Mouse (Mus musculus) MEL (cell line): ENCODE results near the gene Gm11444. TPM values are rescaled to one million over a fixed set of nuclear protein-coding genes. Genes with fewer than 3 reads are reported as not detected.

Source experiments
- DNase-seq: peaks from one replicate; pipeline ENCODE4 v3.0.0; 2011; ENCODE audit warnings: low read depth, low spot score
- H3K27ac ChIP-seq: 2 replicates; pipeline ENCODE4 v1.5.1; 2012; ENCODE audit warnings: low read depth, mild to moderate bottlenecking, control low read depth, low read length, moderate library complexity; ENCODE audit not compliant: control insufficient read depth
- H3K27me3 ChIP-seq, 2 experiments: fragments of 150-350 bp in 1 of 2; sonication (generic) in 1 of 2; 2 replicates each; pipeline ENCODE4 v1.6.1; 2012; ENCODE audit warnings: low read length in 2 of 2, mild to moderate bottlenecking in 2 of 2, improper control_type of control experiment in 1 of 2, moderate library complexity in 1 of 2; ENCODE audit not compliant: insufficient read depth in 2 of 2, control insufficient read depth in 1 of 2
- H3K36me3 ChIP-seq, 2 experiments: 2 replicates each; pipeline ENCODE4 v1.6.1; 2012 to 2014; ENCODE audit warnings: low read length in 2 of 2, improper control_type of control experiment in 1 of 2, inconsistent platforms in 1 of 2, mild to moderate bottlenecking in 1 of 2; ENCODE audit not compliant: insufficient read depth in 2 of 2, control insufficient read depth in 1 of 2
- H3K4me1 ChIP-seq, 2 experiments: fragments of 150-350 bp in 1 of 2; sonication (generic) in 1 of 2; 2 replicates each; pipeline ENCODE4 v1.6.1; 2012; ENCODE audit warnings: low read length in 2 of 2, improper control_type of control experiment in 1 of 2, mild to moderate bottlenecking in 1 of 2; ENCODE audit not compliant: insufficient read depth in 2 of 2, control insufficient read depth in 1 of 2
- H3K4me3 ChIP-seq, 2 experiments: fragments of 150-350 bp in 1 of 2; sonication (generic) in 1 of 2; 2 replicates each; pipeline ENCODE4 v1.5.1; 2012; ENCODE audit warnings: low read depth in 2 of 2, low read length in 2 of 2, mild to moderate bottlenecking in 2 of 2, moderate library complexity in 2 of 2, control low read depth in 1 of 2, improper control_type of control experiment in 1 of 2; ENCODE audit not compliant: control insufficient read depth in 1 of 2, insufficient read depth in 1 of 2
- H3K79me2 ChIP-seq: 2 replicates; pipeline ENCODE4 v1.6.1; 2012; ENCODE audit warnings: mild to moderate bottlenecking, low read length, moderate library complexity; ENCODE audit not compliant: control insufficient read depth, poor library complexity, insufficient read depth
- H3K9ac ChIP-seq: 2 replicates; pipeline ENCODE4 v1.6.1; 2012; ENCODE audit warnings: low read depth, mild to moderate bottlenecking, control low read depth, low read length, moderate library complexity; ENCODE audit not compliant: control insufficient read depth, poor library complexity, severe bottlenecking
- H3K9me3 ChIP-seq: fragments of 150-350 bp; sonication (generic); replicated peaks from 2 replicates; pipeline ENCODE4 v1.6.1; 2012; ENCODE audit warnings: mild to moderate bottlenecking, low read length, improper control_type of control experiment, moderate library complexity; ENCODE audit not compliant: insufficient read depth
- BHLHE40 ChIP-seq: IDR thresholded peaks from 2 replicates; pipeline ENCODE4 v1.6.1; 2012; ENCODE audit warnings: low read depth, mild to moderate bottlenecking, inconsistent platforms, low read length, improper control_type of control experiment, borderline replicate concordance
- CHD1 ChIP-seq: IDR thresholded peaks from 2 replicates; pipeline ENCODE4 v1.6.1; 2012; ENCODE audit warnings: low read depth, mild to moderate bottlenecking, inconsistent platforms, low read length, improper control_type of control experiment
- ELF1 ChIP-seq: IDR thresholded peaks from 2 replicates; pipeline ENCODE4 v1.6.1; 2014; ENCODE audit warnings: low read depth, mild to moderate bottlenecking, inconsistent platforms, low read length, improper control_type of control experiment, moderate library complexity
- EP300 ChIP-seq, 2 experiments: IDR thresholded peaks; 2 replicates each; pipeline ENCODE4 v1.6.1; 2011; ENCODE audit warnings: improper control_type of control experiment in 2 of 2, low read length in 2 of 2, low read depth in 1 of 2, mild to moderate bottlenecking in 1 of 2
- ETS1 ChIP-seq: IDR thresholded peaks from 2 replicates; pipeline ENCODE4 v1.6.1; 2012; ENCODE audit warnings: low read depth, mild to moderate bottlenecking, inconsistent platforms, low read length, improper control_type of control experiment, moderate library complexity
- GABPA ChIP-seq: IDR thresholded peaks from 2 replicates; pipeline ENCODE4 v1.6.1; 2012; ENCODE audit warnings: low read depth, mild to moderate bottlenecking, inconsistent platforms, low read length, improper control_type of control experiment, moderate library complexity
- GATA1 ChIP-seq: IDR thresholded peaks from 2 replicates; pipeline ENCODE4 v1.6.1; 2011; ENCODE audit warnings: low read depth, low read length, improper control_type of control experiment
- MAFK ChIP-seq: IDR thresholded peaks from 2 replicates; pipeline ENCODE4 v1.6.1; 2011; ENCODE audit warnings: low read depth, mild to moderate bottlenecking, low read length, improper control_type of control experiment, borderline replicate concordance
- MAX ChIP-seq: IDR thresholded peaks from 2 replicates; pipeline ENCODE4 v1.6.1; 2011; ENCODE audit warnings: low read length, improper control_type of control experiment
- MAZ ChIP-seq: IDR thresholded peaks from 2 replicates; pipeline ENCODE4 v1.6.1; 2012; ENCODE audit warnings: low read depth, mild to moderate bottlenecking, inconsistent platforms, low read length, improper control_type of control experiment
- MYC ChIP-seq: IDR thresholded peaks from 2 replicates; pipeline ENCODE4 v1.6.1; 2011; ENCODE audit warnings: low read depth, mild to moderate bottlenecking, low read length, improper control_type of control experiment, moderate library complexity
- NELFE ChIP-seq: IDR thresholded peaks from 2 replicates; pipeline ENCODE4 v1.6.1; 2011; ENCODE audit warnings: low read depth, low read length, improper control_type of control experiment
- POLR2AphosphoS2 ChIP-seq: IDR thresholded peaks from 2 replicates; pipeline ENCODE4 v1.6.1; 2011; ENCODE audit warnings: low read length, improper control_type of control experiment
- RCOR1 ChIP-seq: IDR thresholded peaks from 2 replicates; pipeline ENCODE4 v1.6.1; 2012; ENCODE audit warnings: low read depth, mild to moderate bottlenecking, inconsistent platforms, low read length, improper control_type of control experiment
- SIN3A ChIP-seq: IDR thresholded peaks from 2 replicates; pipeline ENCODE4 v1.6.1; 2012; ENCODE audit warnings: low read length, improper control_type of control experiment, inconsistent platforms
- SMC3 ChIP-seq: IDR thresholded peaks from 2 replicates; pipeline ENCODE4 v1.6.1; 2011; ENCODE audit warnings: low read depth, low read length, improper control_type of control experiment
- TAL1 ChIP-seq: IDR thresholded peaks from 2 replicates; pipeline ENCODE4 v1.6.1; 2012; ENCODE audit warnings: mild to moderate bottlenecking, inconsistent platforms, low read length, moderate library complexity, mixed read lengths
- TBP ChIP-seq: IDR thresholded peaks from 2 replicates; pipeline ENCODE4 v1.8.0; 2011; ENCODE audit warnings: low read depth, low read length, improper control_type of control experiment
- UBTF ChIP-seq: IDR thresholded peaks from 2 replicates; pipeline ENCODE4 v1.6.1; 2012; ENCODE audit warnings: low read depth, mild to moderate bottlenecking, inconsistent platforms, low read length, improper control_type of control experiment, moderate library complexity, borderline replicate concordance; ENCODE audit not compliant: insufficient read depth
- ZKSCAN1 ChIP-seq: IDR thresholded peaks from 2 replicates; pipeline ENCODE4 v1.6.1; 2012; ENCODE audit warnings: low read depth, mild to moderate bottlenecking, inconsistent platforms, low read length, improper control_type of control experiment, moderate library complexity
- ZNF384 ChIP-seq: IDR thresholded peaks from 2 replicates; pipeline ENCODE4 v1.6.1; 2012; ENCODE audit warnings: low read depth, mild to moderate bottlenecking, inconsistent platforms, low read length, improper control_type of control experiment
- polyA plus RNA-seq, 2 experiments: library from polyadenylated mRNA; stranded (reverse) in 1 of 2; unstranded in 1 of 2; fragments of >175 nt in 1 of 2; fragments of >200 nt in 1 of 2; gene quantifications; 2 replicates each; pipeline versions ENCODE4 v1.2.1 to v1.2.4; 2012; ENCODE audit warnings: low replicate concordance in 2 of 2, low read depth in 1 of 2; ENCODE audit not compliant: insufficient read length in 2 of 2, insufficient read depth in 1 of 2, missing spikeins in 1 of 2
- total RNA-seq: library from RNA; depleted of rRNA; stranded (reverse); fragments of 300-350 nt; gene quantifications from 2 replicates; pipeline ENCODE4 v1.2.3, GENCODE M21; 2012

Gm11444 gene
- total and polyA plus RNA-seq, 3 experiments: 0.21 TPM; not detected in 2

DNA sequence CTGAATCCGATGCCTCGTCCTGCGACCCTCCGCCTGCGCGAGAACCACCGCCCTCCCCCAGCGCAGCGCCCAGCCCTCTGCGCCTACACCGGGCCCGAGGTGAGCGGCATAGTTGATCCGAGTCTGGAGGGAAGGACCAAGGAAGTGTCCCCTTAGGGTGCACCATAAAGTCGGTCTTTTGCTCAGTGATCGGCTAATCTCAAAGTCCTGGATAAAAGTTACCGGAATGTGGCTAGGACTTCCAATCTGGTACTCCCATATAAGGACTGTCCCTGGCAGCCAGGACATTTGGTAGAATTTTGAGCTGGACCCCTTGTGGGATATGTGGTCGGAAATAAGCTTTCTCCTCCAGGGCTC lies 12.9 kb downstream of the Gm11444 start (continued):
- TF ChIP-seq MAZ: no peak

DNA sequence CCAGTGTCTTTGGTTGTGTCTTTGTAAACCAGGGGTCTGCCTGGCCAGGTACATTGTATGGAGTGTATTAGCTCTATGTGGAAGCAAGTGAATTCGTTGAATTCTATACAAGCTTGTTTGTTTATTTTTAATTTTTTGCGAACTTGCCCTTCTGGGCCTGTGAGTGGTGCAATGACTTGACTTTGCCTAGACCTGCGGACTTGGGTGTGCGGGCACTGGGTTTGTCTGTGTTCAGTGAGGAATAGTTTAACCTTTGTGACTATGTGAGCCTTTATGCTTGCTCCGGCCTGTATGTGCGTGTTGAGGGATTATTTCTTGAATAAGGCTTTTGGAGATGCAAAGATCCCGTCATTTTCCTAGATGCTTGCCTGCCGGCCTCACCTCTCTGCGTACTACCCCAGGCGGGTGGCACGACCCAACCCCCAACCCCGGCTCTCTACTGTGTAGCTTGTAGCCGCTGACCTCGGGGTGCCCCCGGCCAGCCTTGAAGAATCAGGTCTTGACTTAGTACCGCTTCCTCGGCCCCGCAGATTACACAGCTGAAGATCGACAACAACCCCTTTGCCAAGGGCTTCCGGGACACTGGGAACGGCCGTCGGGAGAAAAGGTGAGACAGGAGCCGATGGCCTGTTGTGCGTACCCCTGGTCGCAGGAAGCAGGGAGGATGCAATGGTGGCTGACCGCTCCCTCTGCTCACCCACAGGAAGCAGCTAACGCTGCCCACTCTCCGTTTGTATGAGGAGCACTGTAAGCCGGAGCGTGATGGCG lies 13.4 kb downstream of the Gm11444 start:
- no peaks in the 10 kb centered on the region for H3K4me1 ChIP-seq
- no peak overlapping the region for H3K27ac ChIP-seq
- TF ChIP-seq CHD1: no peak
- no peak for DNase-seq
- H3K79me2 ChIP-seq: no peaks in the 10 kb centered on the region; the same call in 1 of the 2 replicates
- H3K27me3 ChIP-seq: no peaks in the 10 kb centered on the region
- H3K4me3 ChIP-seq: no peak overlapping the region
- H3K9ac ChIP-seq: no peak overlapping the region
- no peaks in the 10 kb centered on the region for H3K9me3 ChIP-seq
- no peaks in the 10 kb centered on the region for H3K36me3 ChIP-seq

DNA sequence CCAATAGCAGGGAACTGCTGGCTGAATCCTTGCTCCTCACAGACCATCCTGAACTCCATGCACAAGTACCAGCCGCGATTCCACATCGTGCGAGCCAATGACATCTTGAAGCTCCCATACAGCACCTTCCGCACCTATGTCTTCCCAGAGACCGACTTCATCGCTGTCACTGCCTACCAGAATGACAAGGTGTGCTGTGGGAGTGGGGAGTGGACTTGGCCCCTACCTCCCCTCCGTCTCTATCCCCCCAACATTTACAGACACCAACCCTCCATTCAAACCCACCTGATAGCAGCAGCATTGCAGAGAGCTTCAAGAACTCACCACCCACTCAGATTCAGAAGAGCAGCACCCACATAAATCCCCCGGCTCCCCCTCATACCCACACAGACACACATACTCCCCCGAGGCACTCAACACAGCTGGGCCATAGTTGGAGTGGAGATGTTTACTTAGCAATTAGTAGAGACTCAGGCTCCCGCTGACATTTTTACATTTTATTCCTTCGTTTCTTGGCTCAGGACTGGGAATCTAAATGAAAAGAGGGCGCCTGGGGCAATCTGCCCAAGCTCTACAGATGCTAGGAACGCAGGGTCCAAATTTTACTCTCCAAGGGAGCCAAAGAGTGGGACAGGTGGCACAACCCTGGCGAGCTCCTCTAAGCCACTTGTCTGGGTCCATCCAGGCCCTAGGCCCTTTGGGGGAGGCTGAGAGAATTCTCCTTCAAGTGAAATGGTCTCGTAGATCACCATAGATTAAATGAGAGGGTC lies 14.2 kb downstream of the Gm11444 start:
- Histone ChIP-seq H3K4me3 (no peak overlapping the region), H3K9me3 (no peaks in the 10 kb centered on the region), H3K4me1 (no peaks in the 10 kb centered on the region), H3K27me3 (no peaks in the 10 kb centered on the region), H3K79me2 (no peaks in the 10 kb centered on the region), H3K27ac (no peak overlapping the region), H3K36me3 (no peaks in the 10 kb centered on the region), H3K9ac (no peak overlapping the region)
- no peak for DNase-seq
- no peak for TF ChIP-seq MAX
- TF ChIP-seq TAL1: no peak
- no peak for TF ChIP-seq EP300 (IDR thresholded peaks at IDR 0.05; ENCODE audit: low read depth in 1 of 2, low read length in 2 of 2)
- no peak for TF ChIP-seq GABPA
- TF ChIP-seq SMC3: no peak
- TF ChIP-seq ETS1: no peak
- TF ChIP-seq MYC: no peak
- no peak for TF ChIP-seq NELFE
- no peak for TF ChIP-seq MAFK
- no peak for TF ChIP-seq BHLHE40
- TF ChIP-seq ZNF384: no peak
- no peak for TF ChIP-seq POLR2AphosphoS2
- TF ChIP-seq ELF1: no peak
- TF ChIP-seq UBTF: no peak
- no peak for TF ChIP-seq SIN3A
- TF ChIP-seq ZKSCAN1: no peak
- TF ChIP-seq RCOR1: no peak
- no peak for TF ChIP-seq TBP
- TF ChIP-seq GATA1: no peak
